Mouse (Mus musculus): ENCODE data around the gene Cox6b2. TPM values are rescaled to one million over a fixed set of nuclear protein-coding genes. Genes with fewer than 3 reads are reported as not detected.
A peak's percentile ranks its signal among the peaks of the same experiment; 100 is the strongest.

Cox6b2 gene
- total RNA-seq, 1 experiment = 46.4 TPM

DNA sequence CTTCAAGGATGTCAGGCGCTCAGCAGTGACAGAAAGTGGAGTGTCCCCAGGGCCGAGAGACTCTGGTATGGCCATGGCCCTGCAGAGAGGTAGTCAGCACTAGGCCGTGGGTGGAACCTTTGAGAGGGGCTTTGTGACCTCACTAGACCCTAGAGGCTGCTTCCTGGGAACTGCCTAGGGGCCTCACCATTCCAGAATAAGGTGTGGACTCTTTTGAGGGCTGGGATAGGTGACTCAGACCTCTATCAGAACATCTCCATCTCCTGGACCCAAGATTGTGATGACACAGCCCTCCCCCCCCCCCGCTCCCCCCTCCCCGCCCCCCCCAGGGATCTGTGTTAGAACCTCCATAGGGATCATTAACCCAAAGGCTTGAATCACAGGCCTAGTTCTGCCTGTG, 18.3 kb upstream of the Cox6b2 start, which contains the start of gene Fam71e2:
TSS of gene Fam71e2 (minus strand) at position 101 of the 400 bp plus-strand sequence.
- no peaks in the 10 kb centered on the region for H3K9me3 ChIP-seq (ENCODE audit: control insufficient read depth, insufficient read depth, low read depth, low read length)
- H3K9ac ChIP-seq (ENCODE audit: insufficient read depth, low read depth, low read length, poor library complexity, severe bottlenecking) = no peak within 1 kb of the TSS
- peak within 1 kb of the TSS in 1 of 2 experiments; percentile 46; a peak in 1 of 4 replicates for H3K4me3 ChIP-seq (ENCODE audit: insufficient read depth in 1 of 2, low read depth in 1 of 2, low read length in 2 of 2, poor library complexity in 1 of 2, severe bottlenecking in 1 of 2)
- in situ Hi-C loops (cut with MboI; ENCODE audit: low sequenced_read_pairs in 2 of 2, unreplicated experiment in 2 of 2) = no loop called here
- H3K36me3 ChIP-seq (ENCODE audit: control insufficient read depth, insufficient read depth, low read length, poor library complexity, severe bottlenecking) = no peaks in the 10 kb centered on the region
- TF ChIP-seq ZC3H11A (IDR thresholded peaks at IDR 0.05; ENCODE audit: borderline replicate concordance, low read depth, low read length) = no peak
- no peak for TF ChIP-seq HCFC1 (IDR thresholded peaks at IDR 0.05; ENCODE audit: borderline replicate concordance, insufficient read depth, low read length)
- no peak for TF ChIP-seq MAFK (IDR thresholded peaks at IDR 0.05; ENCODE audit: insufficient read depth, low read depth, low read length)
- no peak for TF ChIP-seq CHD2 (IDR thresholded peaks at IDR 0.05; ENCODE audit: low read depth, low read length)
- no peak for TF ChIP-seq ZNF384 (IDR thresholded peaks at IDR 0.05; ENCODE audit: low read depth, low read length)
- H3K27ac ChIP-seq (ENCODE audit: insufficient read depth, low read depth, low read length, poor library complexity, severe bottlenecking) = no peak within 1 kb of the TSS
- no peak for DNase-seq (ENCODE audit: low read depth, low spot score)
- H3K4me1 ChIP-seq (ENCODE audit: control insufficient read depth in 2 of 2, insufficient read depth in 2 of 2, low read length in 2 of 2, poor library complexity in 1 of 2) = no peaks in the 10 kb centered on the region

DNA sequence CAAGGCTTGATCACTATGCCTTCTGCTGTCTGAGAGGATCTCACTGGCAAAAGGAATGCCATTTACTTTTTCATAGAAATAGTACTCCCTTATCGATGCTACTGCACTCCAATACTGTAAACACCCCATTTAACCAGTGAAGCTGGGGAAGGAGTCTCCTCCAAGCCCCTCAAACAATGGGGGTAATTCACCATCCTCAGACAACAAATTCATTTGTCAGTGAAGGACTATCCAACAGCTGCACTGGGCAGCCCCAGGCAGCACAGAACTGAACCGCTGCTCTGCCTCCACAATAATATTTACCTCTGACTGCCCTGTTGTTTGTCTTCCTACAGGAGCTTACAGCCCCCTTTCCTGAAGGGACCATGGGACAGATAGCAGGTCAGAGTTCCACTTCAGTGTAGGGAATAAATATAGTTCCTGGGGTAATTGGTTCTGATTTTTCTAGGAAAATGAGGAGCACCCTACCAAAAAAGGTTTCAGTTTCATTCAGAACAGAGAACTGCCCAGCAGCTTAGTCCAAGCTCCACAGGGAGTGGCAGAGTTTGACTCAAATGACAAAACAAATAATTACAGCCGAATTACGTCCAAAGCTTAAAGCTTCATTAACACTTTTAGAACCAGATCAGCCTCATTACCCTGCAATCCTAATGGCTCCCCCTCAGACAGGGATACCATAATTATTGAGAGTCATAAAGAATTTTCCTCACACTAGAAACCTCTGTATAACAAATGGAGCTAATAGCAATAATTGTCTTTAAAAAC, 12.2 kb upstream of the Cox6b2 start:
- TF ChIP-seq CHD2 (IDR thresholded peaks at IDR 0.05; ENCODE audit: low read depth, low read length) = no peak
- no peak for TF ChIP-seq ZC3H11A (IDR thresholded peaks at IDR 0.05; ENCODE audit: borderline replicate concordance, low read depth, low read length)
- no peak for TF ChIP-seq MAFK (IDR thresholded peaks at IDR 0.05; ENCODE audit: insufficient read depth, low read depth, low read length)
- no peak overlapping the region for H3K9ac ChIP-seq (ENCODE audit: insufficient read depth, low read depth, low read length, poor library complexity, severe bottlenecking)
- H3K9me3 ChIP-seq (ENCODE audit: control insufficient read depth, insufficient read depth, low read depth, low read length) = no peaks in the 10 kb centered on the region
- in situ Hi-C loops (cut with MboI; ENCODE audit: low sequenced_read_pairs in 2 of 2, unreplicated experiment in 2 of 2) = no loop called here
- H3K36me3 ChIP-seq (ENCODE audit: control insufficient read depth, insufficient read depth, low read length, poor library complexity, severe bottlenecking) = no peaks in the 10 kb centered on the region
- H3K4me1 ChIP-seq (ENCODE audit: control insufficient read depth in 2 of 2, insufficient read depth in 2 of 2, low read length in 2 of 2, poor library complexity in 1 of 2) = peaks cover 0 to 2% of the 10 kb centered on the region in 2 experiments; a peak in 1 of 4 replicates
- H3K27ac ChIP-seq (ENCODE audit: insufficient read depth, low read depth, low read length, poor library complexity, severe bottlenecking) = no peak overlapping the region
- H3K4me3 ChIP-seq (ENCODE audit: insufficient read depth in 1 of 2, low read depth in 1 of 2, low read length in 2 of 2, poor library complexity in 1 of 2, severe bottlenecking in 1 of 2) = no peak overlapping the region
- no peak for DNase-seq (ENCODE audit: low read depth, low spot score)

DNA sequence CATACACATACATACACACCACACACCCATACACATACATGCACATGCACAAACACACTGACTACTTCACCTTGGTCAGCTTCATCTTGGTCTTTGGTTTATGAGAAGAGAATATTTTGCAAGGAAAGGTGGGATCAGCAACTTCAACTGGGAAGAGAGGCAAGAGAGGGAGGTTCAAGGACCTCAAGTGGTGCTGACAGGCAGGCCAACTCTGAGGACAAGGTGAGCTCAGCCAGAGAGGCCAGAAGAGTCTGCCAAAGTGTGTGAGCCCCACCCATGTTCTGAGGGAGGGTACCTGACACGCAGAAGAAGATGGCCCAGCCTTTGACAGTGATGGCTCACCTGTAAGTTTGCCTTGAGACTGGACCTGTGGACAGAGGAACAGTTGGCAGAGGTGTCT, 6.8 kb upstream of the Cox6b2 start:
- TF ChIP-seq ZNF384 (IDR thresholded peaks at IDR 0.05; ENCODE audit: low read depth, low read length) (no peak), HCFC1 (IDR thresholded peaks at IDR 0.05; ENCODE audit: borderline replicate concordance, insufficient read depth, low read length) (no peak), MAFK (IDR thresholded peaks at IDR 0.05; ENCODE audit: insufficient read depth, low read depth, low read length) (no peak), ZC3H11A (IDR thresholded peaks at IDR 0.05; ENCODE audit: borderline replicate concordance, low read depth, low read length) (no peak), CHD2 (IDR thresholded peaks at IDR 0.05; ENCODE audit: low read depth, low read length) (no peak)
- no peak for DNase-seq (ENCODE audit: low read depth, low spot score)
- in situ Hi-C loops (cut with MboI; ENCODE audit: low sequenced_read_pairs in 2 of 2, unreplicated experiment in 2 of 2) = no loop called here
- Histone ChIP-seq H3K27ac (ENCODE audit: insufficient read depth, low read depth, low read length, poor library complexity, severe bottlenecking) (no peak overlapping the region; the same call in 1 of the 2 replicates), H3K36me3 (ENCODE audit: control insufficient read depth, insufficient read depth, low read length, poor library complexity, severe bottlenecking) (no peaks in the 10 kb centered on the region), H3K4me1 (ENCODE audit: control insufficient read depth in 2 of 2, insufficient read depth in 2 of 2, low read length in 2 of 2, poor library complexity in 1 of 2) (no peaks in the 10 kb centered on the region), H3K4me3 (ENCODE audit: insufficient read depth in 1 of 2, low read depth in 1 of 2, low read length in 2 of 2, poor library complexity in 1 of 2, severe bottlenecking in 1 of 2) (no peak overlapping the region), H3K9me3 (ENCODE audit: control insufficient read depth, insufficient read depth, low read depth, low read length) (no peaks in the 10 kb centered on the region), H3K9ac (ENCODE audit: insufficient read depth, low read depth, low read length, poor library complexity, severe bottlenecking) (no peak overlapping the region)

DNA sequence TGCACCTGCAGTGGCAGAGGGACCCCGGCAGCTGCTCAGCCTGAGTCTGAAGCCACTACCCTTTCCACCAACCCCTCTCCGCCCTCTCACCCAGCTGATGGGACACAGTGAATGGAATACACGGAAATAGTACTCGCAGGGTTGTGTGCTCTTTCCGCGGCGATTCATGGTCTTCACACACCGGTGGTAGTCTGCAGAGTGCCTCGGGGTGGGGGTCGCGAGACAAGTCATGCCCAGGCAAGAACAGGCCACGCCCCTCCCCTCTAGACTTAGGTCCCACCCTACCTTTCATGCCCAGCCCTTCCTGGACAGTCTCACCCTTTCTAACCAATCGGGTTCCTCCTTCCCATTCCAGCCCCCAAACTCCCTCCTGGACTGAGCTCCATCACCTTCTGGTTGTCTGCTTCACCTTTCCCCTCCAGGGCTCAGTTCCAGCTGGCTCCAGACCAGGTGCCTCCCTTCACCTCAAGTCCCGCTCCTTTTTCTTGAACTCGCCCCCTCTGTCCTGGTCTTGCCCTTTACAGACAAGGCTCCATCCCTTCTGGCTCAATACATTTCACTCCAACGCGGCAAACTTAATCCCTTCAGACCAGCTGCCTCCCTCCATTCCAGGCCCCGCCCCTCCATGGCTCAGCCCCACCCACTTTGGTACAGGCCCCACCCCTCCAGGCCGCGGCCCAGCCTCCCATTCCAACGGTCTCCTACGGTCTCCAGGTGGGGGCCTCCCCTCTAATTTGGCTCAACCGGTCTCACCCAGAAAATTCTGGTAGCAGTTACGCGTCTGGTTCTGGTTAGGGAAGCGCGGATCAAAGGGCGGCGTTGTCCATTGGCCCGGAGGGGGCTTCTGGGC, 698 bp downstream of the Cox6b2 start:
- Histone ChIP-seq H3K27ac (ENCODE audit: insufficient read depth, low read depth, low read length, poor library complexity, severe bottlenecking) (peak overlapping the region; percentile 89), H3K36me3 (ENCODE audit: control insufficient read depth, insufficient read depth, low read length, poor library complexity, severe bottlenecking) (peaks cover 12% of the 10 kb centered on the region), H3K4me3 (ENCODE audit: insufficient read depth in 1 of 2, low read depth in 1 of 2, low read length in 2 of 2, poor library complexity in 1 of 2, severe bottlenecking in 1 of 2) (peak overlapping the region; percentile 92 to 95), H3K4me1 (ENCODE audit: control insufficient read depth in 2 of 2, insufficient read depth in 2 of 2, low read length in 2 of 2, poor library complexity in 1 of 2) (peaks cover 2 to 9% of the 10 kb centered on the region in 2 experiments; a peak in 2 of 4 replicates), H3K9me3 (ENCODE audit: control insufficient read depth, insufficient read depth, low read depth, low read length) (no peaks in the 10 kb centered on the region), H3K9ac (ENCODE audit: insufficient read depth, low read depth, low read length, poor library complexity, severe bottlenecking) (peak overlapping the region; percentile 92)
- in situ Hi-C loops (cut with MboI; ENCODE audit: low sequenced_read_pairs in 2 of 2, unreplicated experiment in 2 of 2) = no loop called here
- no peak for TF ChIP-seq MAFK (IDR thresholded peaks at IDR 0.05; ENCODE audit: insufficient read depth, low read depth, low read length)
- TF ChIP-seq ZNF384 (IDR thresholded peaks at IDR 0.05; ENCODE audit: low read depth, low read length) = no peak
- TF ChIP-seq CHD2 (IDR thresholded peaks at IDR 0.05; ENCODE audit: low read depth, low read length) = no peak
- TF ChIP-seq HCFC1 (IDR thresholded peaks at IDR 0.05; ENCODE audit: borderline replicate concordance, insufficient read depth, low read length) = no peak
- no peak for TF ChIP-seq ZC3H11A (IDR thresholded peaks at IDR 0.05; ENCODE audit: borderline replicate concordance, low read depth, low read length)
- DNase-seq (ENCODE audit: low read depth, low spot score) = peak; percentile 95

All from ES-E14 (cell line).